15 mouse cellular contexts compared by ENCODE assay signal in genomic region chr5:77393990-77394618, GRCm38 (mm10). TPM values are rescaled to one million over a fixed set of nuclear protein-coding genes. Genes with fewer than 3 reads are reported as not detected.
DNase-seq lines count a peak whose midpoint lies in the region; ATAC-seq and TF ChIP-seq lines count a peak whose summit lies in the region.
"Had no signal": no experiment of that assay in that cellular context is flagged by ENCODE, and none has a peak within 500 bp of the region (broad histone marks: within the 10 kb centered on the region; RNA-seq: fewer than 3 reads in every experiment).

No protein-coding gene starts in this region.

- H3K9ac ChIP-seq in heart, adult 2 months (ENCODE audit: low read depth, low read length), result no peak overlapping the region
- H3K9ac ChIP-seq in liver, adult 2 months (ENCODE audit: low read depth, low read length), result no peak overlapping the region
- no peak overlapping the region for H3K9ac ChIP-seq in liver, embryonic 12.5 days
- H3K9ac ChIP-seq in midbrain, embryonic 16.5 days (ENCODE audit: low read depth, low read length), result no peak overlapping the region
- H3K9ac ChIP-seq: forebrain, embryonic 13.5 days; liver, embryonic 13.5 days had no signal

- peaks cover 1% of the 10 kb centered on the region; the same call in 1 of the 2 replicates for H3K79me2 ChIP-seq in heart, adult 2 months (replicated peaks; ENCODE audit: control insufficient read depth, insufficient read depth, low read length)
- peaks cover 5% of the 10 kb centered on the region for H3K79me2 ChIP-seq in liver, adult 2 months (ENCODE audit: control insufficient read depth, insufficient read depth, low read length)

- peaks cover 40% of the 10 kb centered on the region for H3K36me3 ChIP-seq in heart, adult 2 months (ENCODE audit: control insufficient read depth, insufficient read depth, low read length)
- H3K36me3 ChIP-seq in liver, adult 2 months (ENCODE audit: control insufficient read depth, insufficient read depth, low read length), result 0 out of 2 replicates have a peak, but pooled peaks cover 2% of the 10 kb centered on the region
- H3K36me3 ChIP-seq in liver, embryonic 12.5 days, result no peaks in the 10 kb centered on the region
- no peaks in the 10 kb centered on the region for H3K36me3 ChIP-seq in midbrain, embryonic 16.5 days (ENCODE audit: control insufficient read depth, insufficient read depth, low read length)
- H3K36me3 ChIP-seq: liver, embryonic 13.5 days had no signal

- no peak overlapping the region for H3K4me2 ChIP-seq in liver, embryonic 12.5 days
- H3K4me2 ChIP-seq in midbrain, embryonic 16.5 days (ENCODE audit: low read length), result peak overlapping the region; percentile 4; the same call in 1 of the 2 replicates
- H3K4me2 ChIP-seq: forebrain, embryonic 13.5 days; liver, embryonic 13.5 days had no signal

- DNase-seq in heart, adult 2 months, result no peak
- DNase-seq in heart, postnatal 10 days, result no peak
- DNase-seq in liver, adult 2 months (ENCODE audit: extremely low read depth, low read depth, low spot score), result no peak
- no peak for DNase-seq in thymus, postnatal 25 days
- DNase-seq: cerebellum, postnatal 14 days; gastrocnemius, postnatal 25 days; layer of hippocampus, postnatal 36 days; liver, embryonic 13.5 days; thymus, postnatal 4 days had no signal

- H3K4me1 ChIP-seq in heart, adult 2 months (ENCODE audit: control insufficient read depth, insufficient read depth, low read length), result peaks cover 18% of the 10 kb centered on the region
- H3K4me1 ChIP-seq in liver, adult 2 months (ENCODE audit: control insufficient read depth, insufficient read depth, low read length), result peaks cover 7% of the 10 kb centered on the region
- no peaks in the 10 kb centered on the region; the same call in 1 of the 2 replicates for H3K4me1 ChIP-seq in liver, embryonic 12.5 days
- H3K4me1 ChIP-seq in brown adipose tissue, adult 24 weeks (ENCODE audit: control insufficient read depth, insufficient read depth, insufficient read length, low read length), result peaks cover 26% of the 10 kb centered on the region; the same call in 1 of the 2 replicates
- H3K4me1 ChIP-seq in midbrain, embryonic 16.5 days (ENCODE audit: control insufficient read depth, insufficient read depth, low read length), result peaks cover 7% of the 10 kb centered on the region
- H3K4me1 ChIP-seq: liver, embryonic 13.5 days had no signal

- no peak for ATAC-seq in liver, embryonic 12.5 days
- ATAC-seq in midbrain, embryonic 16.5 days, result peak; percentile 79
- ATAC-seq: forebrain, embryonic 13.5 days; intestine, postnatal 0 days had no signal

- 48% methylated on average over 9 of the region's 9 CpGs for WGBS in heart, adult 2 months
- WGBS in liver, adult 2 months, result 83% methylated on average over 9 of the region's 9 CpGs
- 69% methylated on average over 9 of the region's 9 CpGs for WGBS in liver, embryonic 12.5 days (ENCODE audit: insufficient replicate concordance)
- WGBS in midbrain, embryonic 16.5 days, result 35% methylated on average over 9 of the region's 9 CpGs

- peak overlapping the region; percentile 87 for H3K27ac ChIP-seq in heart, adult 2 months
- H3K27ac ChIP-seq in liver, adult 2 months (replicated peaks; ENCODE audit: insufficient read depth, low read depth, low read length), result peak overlapping the region; percentile 52; the same call in 1 of the 2 replicates
- H3K27ac ChIP-seq in liver, embryonic 12.5 days, result no peak overlapping the region
- H3K27ac ChIP-seq in brown adipose tissue, adult 24 weeks (replicated peaks; ENCODE audit: low read depth, low read length), result peak overlapping the region; percentile 91
- peak overlapping the region; percentile 48; the same call in 1 of the 2 replicates for H3K27ac ChIP-seq in midbrain, embryonic 16.5 days (ENCODE audit: low read length)
- H3K27ac ChIP-seq: forebrain, embryonic 13.5 days; liver, embryonic 13.5 days had no signal

- intact Hi-C loops in heart, adult 2 months (cut with DNase I), result no loop called here
- intact Hi-C loops in heart, postnatal 10 days (cut with DNase I), result loop anchor here (2.0 kb wide), 1 partner anchor 27 kb away; no protein-coding TSS in a partner anchor

- H3K9me3 ChIP-seq in liver, embryonic 12.5 days (replicated peaks), result no peaks in the 10 kb centered on the region
- H3K9me3 ChIP-seq in midbrain, embryonic 16.5 days (replicated peaks; ENCODE audit: control insufficient read depth, low read length, poor library complexity, severe bottlenecking), result no peaks in the 10 kb centered on the region
- H3K9me3 ChIP-seq: forebrain, embryonic 13.5 days; liver, embryonic 13.5 days had no signal

- no peak overlapping the region for H3K4me3 ChIP-seq in heart, adult 2 months
- H3K4me3 ChIP-seq in liver, adult 2 months (ENCODE audit: insufficient read depth, low read depth, low read length), result no peak overlapping the region
- H3K4me3 ChIP-seq in liver, embryonic 12.5 days, result no peak overlapping the region
- H3K4me3 ChIP-seq in brown adipose tissue, adult 24 weeks (ENCODE audit: insufficient read depth, low read depth, low read length), result no peak overlapping the region
- no peak overlapping the region for H3K4me3 ChIP-seq in midbrain, embryonic 16.5 days (ENCODE audit: low read depth, low read length)
- H3K4me3 ChIP-seq: forebrain, embryonic 13.5 days; liver, embryonic 13.5 days had no signal

- H3K27me3 ChIP-seq in heart, adult 2 months (ENCODE audit: control insufficient read depth, insufficient read depth, low read length), result no peaks in the 10 kb centered on the region
- no peaks in the 10 kb centered on the region for H3K27me3 ChIP-seq in liver, adult 2 months (ENCODE audit: control insufficient read depth, insufficient read depth, low read length)
- no peaks in the 10 kb centered on the region for H3K27me3 ChIP-seq in liver, embryonic 12.5 days (replicated peaks)
- no peaks in the 10 kb centered on the region for H3K27me3 ChIP-seq in midbrain, embryonic 16.5 days (ENCODE audit: control insufficient read depth, insufficient read depth, low read depth, low read length)
- H3K27me3 ChIP-seq: CH12.LX; liver, embryonic 13.5 days had no signal

- TF ChIP-seq POLR2A in heart, adult 2 months (IDR thresholded peaks at IDR 0.05; ENCODE audit: insufficient read depth, low read depth, low read length), result no peak
- no peak for TF ChIP-seq POLR2A in liver, adult 2 months (IDR thresholded peaks at IDR 0.05; ENCODE audit: extremely low read depth, insufficient read depth, low read length)

- no peak for TF ChIP-seq EP300 in heart, adult 2 months (IDR thresholded peaks at IDR 0.05; ENCODE audit: insufficient read depth, low read depth, low read length)

- no peak for TF ChIP-seq CTCF in heart, adult 2 months (IDR thresholded peaks at IDR 0.05)
- TF ChIP-seq CTCF in liver, adult 2 months (IDR thresholded peaks at IDR 0.05; ENCODE audit: low read depth, low read length), result no peak

RNA-seq across cellular contexts. Expression of gene Igfbp7, which starts 13.7 kb away (rescaled TPM):
- total RNA-seq in heart, adult 2 months (2021), result 100 to 1,000 TPM; 174 to 205 TPM
- 342 and 353 TPM in 2 replicates for polyA plus RNA-seq in heart, adult 2 months (2012; rRNA removed)
- total RNA-seq in heart, postnatal 10 days (2021), result 100 to 1,000 TPM; 435 to 466 TPM
- 69.7 and 96.6 TPM in 2 replicates for total RNA-seq in liver, adult 2 months (2014; rRNA removed)
- polyA plus RNA-seq in liver, adult 2 months (2012; rRNA removed), result 336 and 387 TPM in 2 replicates
- 13.4 and 14.2 TPM in 2 replicates for polyA plus RNA-seq in liver, embryonic 12.5 days (2016; fragmentation: Nextera tagmentation; extraction: Ambion mirVana)
- 85.5 and 137 TPM in 2 replicates for polyA plus RNA-seq in brown adipose tissue, adult 24 weeks (2012; ENCODE audit: insufficient read depth, insufficient read length, missing spikeins)
- 57.9 and 59.4 TPM in 2 replicates for polyA plus RNA-seq in midbrain, embryonic 16.5 days (2015; fragmentation: Nextera tagmentation; extraction: Ambion mirVana)
